Mouse (Mus musculus) megakaryocyte, embryonic 14.5 days (primary cell): Measurements from ENCODE around the gene Dus2.

Experiments
- FLI1 ChIP-seq: IDR thresholded peaks from 2 replicates; pipeline ENCODE4 v1.6.1; 2012; ENCODE audit warnings: low read length, inconsistent platforms, mixed read lengths
- GATA1 ChIP-seq: IDR thresholded peaks from 3 replicates; pipeline ENCODE4 v1.6.1; 2012; ENCODE audit warnings: mixed read lengths, low read length, inconsistent platforms, borderline replicate concordance

- no peak for TF ChIP-seq GATA1
- no peak for TF ChIP-seq FLI1
These were observed 34.6 kb upstream of the Dus2 start for GRCm38 (mm10) chr8:105956556-105956955.
